Mouse (Mus musculus) forebrain, embryonic 15.5 days (tissue): Measurements from ENCODE around the gene Creb5. TPM values are rescaled to one million over a fixed set of nuclear protein-coding genes. Genes with fewer than 3 reads are reported as not detected.

Experiments
- ATAC-seq: fragments of 200-750 bp; cut with Nextera tagmentation; replicated peaks from 2 replicates; pipeline ENCODE4 v1.8.0; 2017; ENCODE audit warnings: mild to moderate bottlenecking, moderate TSS enrichment, moderate library complexity
- H3K27ac ChIP-seq: fragments of 300-500 bp; sonication (generic); replicated peaks from 2 replicates; pipeline ENCODE4 v1.5.1; 2015; ENCODE audit warnings: mild to moderate bottlenecking, inconsistent platforms
- H3K27me3 ChIP-seq: fragments of 300-500 bp; sonication (generic); 2 replicates; pipeline ENCODE4 v1.6.1; 2015; ENCODE audit warnings: inconsistent platforms
- H3K36me3 ChIP-seq: fragments of 300-500 bp; sonication (generic); 2 replicates; pipeline ENCODE4 v1.6.1; 2015; ENCODE audit warnings: mild to moderate bottlenecking, inconsistent platforms
- H3K4me1 ChIP-seq: fragments of 300-500 bp; sonication (generic); 2 replicates; pipeline ENCODE4 v1.6.1; 2015; ENCODE audit warnings: inconsistent platforms
- H3K4me2 ChIP-seq: fragments of 300-500 bp; sonication (generic); replicated peaks from 2 replicates; pipeline ENCODE4 v1.6.1; 2015; ENCODE audit warnings: mild to moderate bottlenecking, inconsistent platforms
- H3K4me3 ChIP-seq: fragments of 300-500 bp; sonication (generic); 2 replicates; pipeline ENCODE4 v1.5.1; 2015; ENCODE audit warnings: mild to moderate bottlenecking, inconsistent platforms
- H3K9ac ChIP-seq: fragments of 300-500 bp; sonication (generic); replicated peaks from 2 replicates; pipeline ENCODE4 v1.6.1; 2015; ENCODE audit warnings: mild to moderate bottlenecking, inconsistent platforms
- H3K9me3 ChIP-seq: fragments of 300-500 bp; sonication (generic); 2 replicates; pipeline ENCODE4 v1.6.1; 2016; ENCODE audit warnings: inconsistent platforms
- WGBS: fragments of 180-500 bp; shearing (Covaris S2); methylation state at CpG from one replicate; pipeline ENCODE4 v1.1.7; 2015; ENCODE audit warnings: mixed read lengths; 5-methylcytosine and 5-hydroxymethylcytosine counted together
- polyA plus RNA-seq: library from polyadenylated mRNA; unstranded; fragments of >200 nt; fragmentation: Nextera tagmentation; extraction: Ambion mirVana; gene quantifications from 2 replicates; pipeline ENCODE4 v1.2.1, GENCODE M21; 2015

Gene Creb5
- polyA plus RNA-seq, 1 experiment from 2014 or later, result 14.5 TPM

DNA sequence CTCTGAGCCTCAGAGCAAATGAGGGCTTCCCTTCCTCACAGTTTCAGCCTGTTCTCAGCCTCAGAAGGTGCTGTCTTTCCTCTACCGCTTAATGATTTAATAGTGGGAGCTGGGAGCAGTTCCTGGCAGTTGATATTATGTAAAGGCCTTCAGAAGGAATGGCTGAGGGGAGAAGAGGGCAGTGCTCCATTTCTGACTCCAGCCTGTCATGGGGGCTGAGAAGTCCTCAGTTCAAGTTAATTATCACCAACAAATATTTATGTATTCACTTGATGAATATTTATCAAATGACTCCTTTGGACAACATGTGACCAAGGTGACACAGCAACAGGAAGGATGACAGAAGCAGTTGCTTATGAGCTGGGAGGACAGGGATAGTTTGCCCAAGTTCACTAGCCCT, 214.2 kb downstream of the Creb5 start:
- Histone ChIP-seq H3K27ac (no peak overlapping the region), H3K4me3 (no peak overlapping the region), H3K27me3 (no peaks in the 10 kb centered on the region), H3K36me3 (no peaks in the 10 kb centered on the region), H3K9me3 (no peaks in the 10 kb centered on the region), H3K9ac (no peak overlapping the region), H3K4me1 (0 out of 2 replicates have a peak, but pooled peaks cover 4% of the 10 kb centered on the region), H3K4me2 (no peak overlapping the region)
- no peak for ATAC-seq
- WGBS, result 76% methylated on average over 1 of the region's 1 CpGs

DNA sequence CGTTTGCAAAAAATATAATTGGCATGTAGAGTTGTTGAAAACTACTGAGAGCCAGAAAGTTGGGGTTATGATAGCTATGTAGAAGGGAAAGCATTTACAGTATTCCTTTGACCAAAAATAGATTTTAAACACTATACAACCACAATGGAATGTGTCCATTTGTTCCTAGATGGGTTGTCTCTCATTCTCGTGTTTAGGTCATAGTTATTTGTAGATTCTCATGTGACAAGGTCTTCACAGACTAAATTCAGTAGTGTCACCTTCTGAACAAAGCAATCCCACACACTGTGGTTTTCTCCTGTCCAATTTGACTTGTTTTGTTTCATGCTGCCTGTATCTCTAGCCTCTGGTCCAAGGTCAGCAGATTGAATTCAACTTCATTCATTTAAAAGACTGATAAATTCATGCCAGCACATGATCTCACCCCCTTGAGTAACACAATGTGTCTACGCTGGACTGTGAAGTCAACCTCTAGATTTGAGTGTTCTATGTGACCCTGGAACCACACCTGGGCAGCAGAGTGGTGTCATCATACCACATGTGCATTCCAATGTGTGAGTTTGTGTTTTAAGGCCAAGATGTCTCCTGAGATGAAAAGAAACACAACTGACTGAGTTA, 220.0 kb downstream of the Creb5 start:
- H3K9me3 ChIP-seq, result no peaks in the 10 kb centered on the region
- H3K27ac ChIP-seq, result no peak overlapping the region
- H3K27me3 ChIP-seq, result no peaks in the 10 kb centered on the region
- H3K4me1 ChIP-seq, result no peaks in the 10 kb centered on the region
- no peak overlapping the region for H3K4me3 ChIP-seq
- no peak overlapping the region for H3K4me2 ChIP-seq
- no peaks in the 10 kb centered on the region for H3K36me3 ChIP-seq
- 83% methylated on average over 3 of the region's 3 CpGs for WGBS
- ATAC-seq, result no peak
- no peak overlapping the region for H3K9ac ChIP-seq

DNA sequence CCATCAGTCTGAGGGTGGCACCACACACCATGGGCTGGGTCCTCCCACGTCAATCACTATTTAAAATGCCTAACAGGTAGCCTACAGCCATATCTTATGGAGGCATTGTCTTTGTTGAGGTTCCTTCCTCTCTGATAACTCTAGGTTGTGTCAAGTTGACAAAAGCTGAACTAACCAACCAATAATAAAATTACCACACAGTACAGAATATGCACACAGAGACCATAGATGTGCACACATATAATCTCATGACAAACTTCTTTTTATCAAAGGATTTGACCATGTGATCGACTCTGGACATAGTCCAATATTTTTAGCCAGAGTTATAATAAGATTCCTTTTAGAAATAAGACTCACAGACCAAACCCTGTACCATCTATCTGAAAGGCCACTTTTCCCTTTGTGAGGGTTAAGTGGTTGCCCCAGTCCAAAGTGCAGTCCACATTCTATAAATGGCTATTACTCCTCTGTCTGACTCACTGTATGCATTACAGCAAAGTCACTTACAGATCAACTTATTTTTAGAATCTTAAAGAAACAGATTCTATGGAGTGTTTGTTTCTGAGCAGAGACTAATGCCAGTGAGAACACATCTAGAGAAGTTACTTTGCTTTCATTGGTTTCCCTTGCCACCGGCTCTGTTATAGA, 221.9 kb downstream of the Creb5 start:
- ATAC-seq, result no peak
- Histone ChIP-seq H3K4me3 (no peak overlapping the region), H3K27ac (no peak overlapping the region), H3K4me1 (no peaks in the 10 kb centered on the region), H3K4me2 (no peak overlapping the region), H3K9ac (no peak overlapping the region), H3K27me3 (no peaks in the 10 kb centered on the region), H3K9me3 (no peaks in the 10 kb centered on the region), H3K36me3 (no peaks in the 10 kb centered on the region)
- 93% methylated on average over 3 of the region's 3 CpGs for WGBS

DNA sequence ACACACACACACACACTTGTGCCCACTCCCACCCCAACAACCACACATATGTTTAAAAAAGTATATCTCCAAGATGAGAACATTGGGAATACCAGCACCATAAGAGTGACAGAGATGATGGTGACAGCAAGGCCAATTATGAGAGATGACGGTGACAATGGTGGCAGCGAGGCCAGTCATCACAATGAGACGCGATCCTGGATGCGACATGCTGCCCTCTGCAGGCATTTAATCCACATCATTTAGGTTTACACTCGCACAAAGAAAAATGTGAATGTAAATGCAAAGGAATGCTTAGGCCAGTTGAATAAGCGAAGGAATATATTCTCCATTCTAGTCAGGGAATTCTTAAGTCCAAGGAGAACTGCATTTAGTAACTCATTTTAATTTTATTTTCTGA, 222.9 kb downstream of the Creb5 start:
- Histone ChIP-seq H3K4me2 (no peak overlapping the region), H3K4me1 (no peaks in the 10 kb centered on the region), H3K9me3 (no peaks in the 10 kb centered on the region), H3K4me3 (no peak overlapping the region), H3K9ac (no peak overlapping the region), H3K27me3 (no peaks in the 10 kb centered on the region), H3K36me3 (no peaks in the 10 kb centered on the region), H3K27ac (no peak overlapping the region)
- no peak for ATAC-seq
- WGBS, result 67% methylated on average over 7 of the region's 7 CpGs

DNA sequence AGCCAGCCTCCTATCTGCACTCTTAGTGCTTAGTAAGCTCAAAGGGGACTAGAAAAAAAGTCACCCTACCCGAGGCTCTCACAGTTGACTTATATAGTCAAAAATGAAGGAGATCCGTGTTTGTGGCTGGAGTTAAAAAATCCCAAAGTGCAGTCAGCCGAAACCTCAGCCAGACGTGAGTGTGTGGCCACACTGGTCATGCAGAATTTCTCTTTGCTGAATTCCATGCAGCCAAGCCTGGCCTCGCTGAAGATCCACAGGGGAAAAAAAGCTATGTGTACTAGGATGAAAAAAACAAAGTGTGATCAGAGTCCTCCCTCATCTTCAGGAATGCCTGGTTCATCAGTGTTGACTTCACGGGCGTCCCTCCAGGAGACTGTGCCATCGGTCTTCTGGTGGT, 225.2 kb downstream of the Creb5 start:
- Histone ChIP-seq H3K27ac (no peak overlapping the region), H3K36me3 (no peaks in the 10 kb centered on the region), H3K4me1 (peaks cover 1% of the 10 kb centered on the region), H3K9me3 (no peaks in the 10 kb centered on the region), H3K27me3 (no peaks in the 10 kb centered on the region), H3K4me2 (no peak overlapping the region), H3K4me3 (no peak overlapping the region), H3K9ac (no peak overlapping the region)
- 89% methylated on average over 8 of the region's 8 CpGs for WGBS
- no peak for ATAC-seq

DNA sequence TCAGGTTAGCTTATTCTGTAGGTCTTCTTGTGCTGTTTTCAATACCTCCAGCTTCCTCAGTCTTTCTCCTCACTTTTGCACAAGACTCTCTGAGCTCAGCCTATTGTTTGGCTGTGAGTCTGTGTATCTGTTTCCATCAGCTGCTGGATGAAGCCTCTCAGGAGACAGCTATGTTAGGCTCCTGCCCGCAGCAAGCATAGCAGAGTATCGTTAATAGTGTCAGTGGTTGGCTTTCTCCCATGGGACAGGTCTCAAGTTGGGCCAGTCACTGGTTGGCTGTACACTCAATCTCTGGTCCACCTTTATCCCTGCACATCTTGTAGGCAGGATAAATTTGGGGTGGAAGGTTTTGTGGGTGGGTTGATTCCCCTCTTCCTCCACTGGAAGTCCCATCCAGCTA, 226.3 kb downstream of the Creb5 start:
- H3K4me2 ChIP-seq, result no peak overlapping the region
- no peak for ATAC-seq
- H3K9ac ChIP-seq, result no peak overlapping the region
- no peaks in the 10 kb centered on the region for H3K27me3 ChIP-seq
- no peak overlapping the region for H3K27ac ChIP-seq
- H3K4me3 ChIP-seq, result no peak overlapping the region
- 90% methylated on average over 2 of the region's 2 CpGs for WGBS
- peaks cover 5% of the 10 kb centered on the region for H3K4me1 ChIP-seq
- H3K36me3 ChIP-seq, result no peaks in the 10 kb centered on the region
- no peaks in the 10 kb centered on the region for H3K9me3 ChIP-seq

DNA sequence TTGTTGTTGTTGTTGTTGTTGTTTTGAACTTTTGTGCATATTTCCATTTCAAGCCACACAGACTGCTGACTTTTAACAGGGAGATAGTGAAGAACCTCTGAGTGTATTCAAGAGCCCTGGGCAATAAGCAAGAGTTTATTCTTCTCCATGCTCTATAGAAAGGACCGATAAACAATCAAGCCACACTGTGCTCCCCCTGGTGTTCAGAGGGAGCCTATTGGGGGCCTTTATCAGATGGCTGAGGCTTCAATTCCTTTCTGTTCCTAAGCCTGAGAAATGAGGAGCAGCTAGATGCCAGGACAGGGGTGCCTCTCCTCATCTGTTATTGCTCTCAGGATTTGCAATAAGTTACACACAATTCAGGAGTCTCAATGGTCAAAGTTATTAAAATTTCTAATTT, 227.8 kb downstream of the Creb5 start:
- 44% methylated on average over 1 of the region's 1 CpGs for WGBS
- no peak overlapping the region for H3K9ac ChIP-seq
- no peaks in the 10 kb centered on the region for H3K9me3 ChIP-seq
- H3K27ac ChIP-seq, result no peak overlapping the region
- no peak overlapping the region for H3K4me2 ChIP-seq
- no peaks in the 10 kb centered on the region for H3K36me3 ChIP-seq
- no peaks in the 10 kb centered on the region for H3K27me3 ChIP-seq
- no peak for ATAC-seq
- H3K4me3 ChIP-seq, result no peak overlapping the region
- H3K4me1 ChIP-seq, result peaks cover 5% of the 10 kb centered on the region

DNA sequence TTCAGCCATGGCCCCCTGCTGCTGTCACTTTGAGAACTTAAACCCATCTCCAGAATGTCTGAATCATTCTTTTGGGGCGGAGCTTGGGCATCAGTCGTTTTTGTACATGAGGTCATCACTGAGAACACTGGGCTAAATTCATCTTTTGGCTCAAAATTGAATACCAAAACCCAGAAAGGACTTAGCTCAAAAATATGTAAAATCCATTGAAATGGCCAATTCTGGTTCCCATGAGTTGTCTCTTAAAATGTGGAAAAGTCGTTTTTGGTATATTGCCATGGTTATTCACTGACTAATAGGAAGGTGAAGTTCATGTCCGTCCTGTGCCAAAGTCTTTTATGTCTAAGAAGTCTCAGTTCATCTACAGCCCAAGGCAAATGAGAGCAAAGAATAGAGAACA, 228.5 kb downstream of the Creb5 start:
- H3K4me1 ChIP-seq, result peaks cover 5% of the 10 kb centered on the region
- H3K36me3 ChIP-seq, result no peaks in the 10 kb centered on the region
- H3K27ac ChIP-seq, result no peak overlapping the region
- ATAC-seq, result no peak
- no peaks in the 10 kb centered on the region for H3K9me3 ChIP-seq
- H3K27me3 ChIP-seq, result no peaks in the 10 kb centered on the region
- 86% methylated on average over 4 of the region's 4 CpGs for WGBS
- H3K4me3 ChIP-seq, result no peak overlapping the region
- no peak overlapping the region for H3K4me2 ChIP-seq
- H3K9ac ChIP-seq, result no peak overlapping the region

DNA sequence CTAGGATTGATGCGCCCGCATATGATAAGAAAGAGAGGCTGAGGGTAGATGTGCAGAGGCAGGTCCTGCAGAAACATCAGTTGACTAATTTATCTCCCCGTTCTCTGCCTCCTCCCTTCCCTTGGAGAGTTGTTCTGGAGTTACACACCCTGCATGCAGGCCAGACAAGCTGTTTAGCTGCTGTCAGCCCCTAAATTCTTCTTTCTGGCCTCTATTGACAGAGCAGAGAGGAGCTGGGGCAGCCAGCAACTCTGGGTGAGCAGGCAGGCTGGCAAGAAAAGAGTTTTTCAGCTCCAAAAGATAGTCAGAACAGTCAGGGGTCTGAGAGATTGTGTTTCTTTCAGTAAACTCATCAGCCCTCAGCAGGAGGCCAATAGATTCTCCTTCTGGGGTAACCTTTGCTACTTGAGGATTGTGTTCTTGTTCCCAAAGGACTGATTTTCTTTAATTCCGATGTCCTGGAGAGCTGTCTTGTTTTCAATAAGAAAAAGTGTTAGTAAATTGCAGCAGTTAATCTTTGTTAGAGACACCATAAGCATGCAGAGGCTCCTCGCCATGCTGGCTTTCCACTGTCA, 230.4 kb downstream of the Creb5 start:
- Histone ChIP-seq H3K27ac (no peak overlapping the region; the same call in 1 of the 2 replicates), H3K4me3 (no peak overlapping the region), H3K27me3 (no peaks in the 10 kb centered on the region), H3K9me3 (no peaks in the 10 kb centered on the region), H3K4me2 (no peak overlapping the region), H3K36me3 (no peaks in the 10 kb centered on the region), H3K9ac (no peak overlapping the region), H3K4me1 (peaks cover 5% of the 10 kb centered on the region)
- WGBS, result 44% methylated on average over 5 of the region's 5 CpGs
- ATAC-seq, result no peak

DNA sequence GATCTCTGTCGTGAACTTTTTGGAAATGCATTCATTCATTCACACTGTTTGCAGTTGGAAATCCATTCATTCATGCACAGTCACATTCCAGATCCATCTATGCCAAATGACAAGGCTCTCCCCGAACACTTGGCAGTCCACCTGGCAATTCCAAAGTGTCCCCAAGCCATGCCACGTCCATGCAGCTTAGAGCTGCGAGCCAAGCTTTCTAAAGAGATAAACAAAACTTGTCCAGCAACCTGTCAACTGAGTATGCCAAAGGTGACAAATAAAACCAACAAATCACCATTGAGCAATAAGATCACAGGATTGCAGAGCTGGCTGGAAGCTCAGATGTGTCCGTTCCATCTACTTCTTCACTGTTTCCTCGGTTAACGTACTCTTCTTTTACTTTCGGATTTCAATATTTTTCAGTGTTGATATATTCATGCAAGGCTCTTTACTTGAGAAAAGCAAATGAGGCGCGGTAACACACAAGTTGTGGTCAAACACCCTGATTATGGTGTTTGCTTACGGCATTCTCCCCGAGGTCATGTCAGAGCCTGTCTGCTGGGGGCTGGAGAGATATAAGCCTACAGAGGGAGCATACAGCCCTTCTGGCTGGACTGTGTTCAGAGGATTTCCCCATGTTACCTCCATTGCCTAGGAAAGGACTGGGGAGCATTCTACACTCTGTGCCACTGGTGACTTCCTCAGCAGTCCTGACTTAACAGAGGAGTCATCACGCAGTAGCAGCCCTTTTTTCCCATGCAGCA, 236.8 kb downstream of the Creb5 start:
- Histone ChIP-seq H3K4me3 (no peak overlapping the region), H3K27me3 (no peaks in the 10 kb centered on the region), H3K4me1 (no peaks in the 10 kb centered on the region), H3K27ac (no peak overlapping the region), H3K9me3 (no peaks in the 10 kb centered on the region), H3K4me2 (no peak overlapping the region), H3K36me3 (no peaks in the 10 kb centered on the region), H3K9ac (no peak overlapping the region)
- WGBS, result 89% methylated on average over 13 of the region's 13 CpGs
- ATAC-seq, result no peak

DNA sequence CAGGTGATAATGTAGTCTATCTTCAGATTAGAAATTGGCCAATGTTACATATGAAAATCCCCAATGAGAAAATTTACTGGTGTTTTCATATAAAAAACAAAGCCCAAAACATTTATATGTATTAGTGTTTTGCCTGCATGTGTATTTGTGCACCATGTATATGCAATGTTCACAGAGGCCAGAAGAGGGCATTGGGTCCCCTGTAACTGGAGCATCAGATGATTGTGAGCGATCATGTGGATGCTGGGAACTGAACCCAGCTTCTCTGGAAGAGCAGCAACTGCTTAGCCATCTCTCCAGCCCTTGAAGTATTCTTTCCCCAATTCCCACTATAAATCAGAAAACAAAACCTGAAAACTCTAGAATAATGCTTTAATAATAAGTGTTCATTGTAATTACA, 239.4 kb downstream of the Creb5 start:
- no peak overlapping the region for H3K27ac ChIP-seq
- 88% methylated on average over 1 of the region's 1 CpGs for WGBS
- ATAC-seq, result no peak
- no peaks in the 10 kb centered on the region for H3K9me3 ChIP-seq
- no peaks in the 10 kb centered on the region for H3K27me3 ChIP-seq
- H3K4me1 ChIP-seq, result no peaks in the 10 kb centered on the region
- no peak overlapping the region for H3K4me3 ChIP-seq
- no peak overlapping the region for H3K4me2 ChIP-seq
- no peaks in the 10 kb centered on the region for H3K36me3 ChIP-seq
- H3K9ac ChIP-seq, result no peak overlapping the region

DNA sequence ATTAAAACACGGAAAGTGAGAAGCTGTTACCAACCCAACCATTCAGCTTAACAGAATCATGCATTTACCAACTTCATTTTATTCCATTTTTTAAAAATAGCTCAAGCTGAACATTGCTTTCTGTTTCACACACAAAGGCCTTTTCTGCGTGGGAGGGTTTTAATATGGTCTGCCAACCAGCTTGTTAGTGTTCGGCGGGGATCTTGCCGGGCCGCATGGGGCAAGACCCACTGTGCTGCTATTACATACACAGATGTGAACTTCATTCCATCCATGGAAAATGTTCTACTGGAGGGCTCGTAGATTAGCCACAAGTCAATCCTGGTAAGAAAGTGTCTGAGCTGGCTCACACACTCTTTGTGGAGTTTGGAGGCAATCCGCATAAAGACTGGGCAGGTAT, 243.7 kb downstream of the Creb5 start:
- no peak overlapping the region for H3K4me3 ChIP-seq
- 88% methylated on average over 8 of the region's 8 CpGs for WGBS
- no peaks in the 10 kb centered on the region for H3K4me1 ChIP-seq
- no peak overlapping the region for H3K4me2 ChIP-seq
- H3K27me3 ChIP-seq, result no peaks in the 10 kb centered on the region
- no peaks in the 10 kb centered on the region for H3K36me3 ChIP-seq
- H3K27ac ChIP-seq, result no peak overlapping the region
- H3K9ac ChIP-seq, result no peak overlapping the region
- no peak for ATAC-seq
- no peaks in the 10 kb centered on the region for H3K9me3 ChIP-seq
